Mouse (Mus musculus) kidney, adult 2 months (tissue): ENCODE results near the gene Pgls.

ENCODE experiments used
- CTCF ChIP-seq: fragments of 200-500 bp; conservative IDR thresholded peaks from 2 replicates; pipeline ENCODE4 v1.5.1; 2011; ENCODE audit warnings: low read depth, mild to moderate bottlenecking, control low read depth, low read length, moderate library complexity, mixed read lengths; ENCODE audit not compliant: insufficient read depth, insufficient read length
- POLR2A ChIP-seq: fragments of 200-500 bp; IDR thresholded peaks from one replicate; pipeline ENCODE4 v1.6.1; 2011; ENCODE audit warnings: low read depth, low read length, control low read depth

GRCm38 (mm10) chr8:71613418-71613817, 21.4 kb downstream of the Pgls start:
- no peak for TF ChIP-seq CTCF
- no peak for TF ChIP-seq POLR2A
